Comparison of ENCODE assay signal across 24 mouse cellular contexts in genomic region chr4:132571190-132571589, GRCm38 (mm10). TPM values are rescaled to one million over a fixed set of nuclear protein-coding genes. Genes with fewer than 3 reads are reported as not detected.
DNase-seq lines count a peak whose midpoint lies in the region; ATAC-seq and TF ChIP-seq lines count a peak whose summit lies in the region.
"Had no signal": no experiment of that assay in that cellular context is flagged by ENCODE, and none has a peak within 500 bp of the region (broad histone marks: within the 10 kb centered on the region; RNA-seq: fewer than 3 reads in every experiment).

No protein-coding gene starts in this region.

- H3K4me3 ChIP-seq in intestine, embryonic 14.5 days (ENCODE audit: low read depth, low read length) = no peak overlapping the region
- no peak overlapping the region for H3K4me3 ChIP-seq in intestine, postnatal 0 days (ENCODE audit: low read depth, low read length)
- H3K4me3 ChIP-seq in stomach, embryonic 16.5 days (replicated peaks; ENCODE audit: low read length) = no peak overlapping the region
- H3K4me3 ChIP-seq: embryonic facial prominence, embryonic 12.5 days; hindbrain, embryonic 10.5 days; limb, embryonic 10.5 days; megakaryocyte, embryonic 14.5 days; myocyte had no signal

- DNase-seq in intestine, embryonic 14.5 days (ENCODE audit: low spot score) = no peak
- peak; percentile 20 for DNase-seq in lung, postnatal 25 days (ENCODE audit: low spot score)
- DNase-seq in layer of hippocampus, adult 8-10 months (ENCODE audit: low spot score in 2 of 2) = no peak
- DNase-seq in neural tube, embryonic 10.5 days (ENCODE audit: extremely low spot score, low spot score) = no peak
- DNase-seq in adrenal gland, postnatal 25 days = no peak
- DNase-seq: B cell, adult 2 months; cerebellum, adult 18-20 months; cerebellum, postnatal 14 days; kidney, adult 2 months; liver; liver, postnatal 0 days had no signal

- H3K9ac ChIP-seq in intestine, embryonic 14.5 days (ENCODE audit: low read length) = no peak overlapping the region
- no peak overlapping the region for H3K9ac ChIP-seq in intestine, postnatal 0 days (ENCODE audit: low read depth, low read length)
- H3K9ac ChIP-seq in stomach, embryonic 16.5 days (ENCODE audit: low read length) = no peak overlapping the region
- H3K9ac ChIP-seq: embryonic facial prominence, embryonic 12.5 days; liver, postnatal 0 days had no signal

- H3K36me3 ChIP-seq in intestine, embryonic 14.5 days (ENCODE audit: control insufficient read depth, insufficient read depth, low read length) = no peaks in the 10 kb centered on the region
- no peaks in the 10 kb centered on the region for H3K36me3 ChIP-seq in intestine, postnatal 0 days (ENCODE audit: control insufficient read depth, insufficient read depth)
- H3K36me3 ChIP-seq in stomach, embryonic 16.5 days (ENCODE audit: control insufficient read depth, insufficient read depth, low read length) = no peaks in the 10 kb centered on the region
- H3K36me3 ChIP-seq: embryonic facial prominence, embryonic 12.5 days; G1E; hindbrain, embryonic 10.5 days; limb, embryonic 10.5 days had no signal

- H3K27me3 ChIP-seq in intestine, embryonic 14.5 days (replicated peaks; ENCODE audit: control insufficient read depth, insufficient read depth, low read length) = no peaks in the 10 kb centered on the region
- H3K27me3 ChIP-seq in intestine, postnatal 0 days (replicated peaks; ENCODE audit: control insufficient read depth, insufficient read depth, low read length) = no peaks in the 10 kb centered on the region
- no peaks in the 10 kb centered on the region for H3K27me3 ChIP-seq in stomach, embryonic 16.5 days (ENCODE audit: control insufficient read depth, insufficient read depth, low read length)
- H3K27me3 ChIP-seq: CH12.LX; embryonic facial prominence, embryonic 12.5 days; Patski had no signal

- H3K27ac ChIP-seq in intestine, embryonic 14.5 days (ENCODE audit: low read depth) = peak overlapping the region; percentile 55
- no peak overlapping the region for H3K27ac ChIP-seq in intestine, postnatal 0 days (ENCODE audit: low read depth, low read length)
- peak overlapping the region; percentile 56; the same call in 1 of the 2 replicates for H3K27ac ChIP-seq in stomach, embryonic 16.5 days (ENCODE audit: low read length)
- H3K27ac ChIP-seq: embryonic facial prominence, embryonic 12.5 days; hindbrain, embryonic 10.5 days; hindbrain, postnatal 0 days; limb, embryonic 10.5 days had no signal

- H3K9me3 ChIP-seq in intestine, embryonic 14.5 days (ENCODE audit: control insufficient read depth, low read length) = no peaks in the 10 kb centered on the region
- H3K9me3 ChIP-seq in intestine, postnatal 0 days (ENCODE audit: control insufficient read depth) = no peaks in the 10 kb centered on the region
- H3K9me3 ChIP-seq in stomach, embryonic 16.5 days (replicated peaks; ENCODE audit: control insufficient read depth, low read length) = no peaks in the 10 kb centered on the region
- H3K9me3 ChIP-seq: embryonic facial prominence, embryonic 12.5 days; limb, embryonic 10.5 days had no signal

- no peak for ATAC-seq in intestine, embryonic 14.5 days (replicated peaks; ENCODE audit: low FRiP score, low TSS enrichment, low read depth)
- ATAC-seq in intestine, postnatal 0 days = no peak
- ATAC-seq in stomach, embryonic 16.5 days (ENCODE audit: insufficient read depth, low FRiP score) = no peak
- ATAC-seq: hindbrain, postnatal 0 days; liver, postnatal 0 days; midbrain, embryonic 16.5 days; Patski had no signal

- no peak overlapping the region for H3K4me2 ChIP-seq in intestine, embryonic 14.5 days (ENCODE audit: low read length)
- 0 out of 2 replicates have a peak overlapping the region, but pooled peaks have one; percentile 7 for H3K4me2 ChIP-seq in intestine, postnatal 0 days (replicated peaks; ENCODE audit: low read depth)
- peak overlapping the region; percentile 6; the same call in 1 of the 2 replicates for H3K4me2 ChIP-seq in stomach, embryonic 16.5 days (ENCODE audit: low read depth, low read length)
- H3K4me2 ChIP-seq: embryonic facial prominence, embryonic 12.5 days; heart, embryonic 11.5 days had no signal

- WGBS in intestine, embryonic 14.5 days = 53% methylated on average over 9 of the region's 9 CpGs
- WGBS in intestine, postnatal 0 days = 64% methylated on average over 9 of the region's 9 CpGs
- 51% methylated on average over 9 of the region's 9 CpGs for WGBS in stomach, embryonic 16.5 days

- no peak for TF ChIP-seq CTCF in intestine, postnatal 0 days (IDR thresholded peaks at IDR 0.05; ENCODE audit: low read depth)

- H3K4me1 ChIP-seq in intestine, embryonic 14.5 days (replicated peaks; ENCODE audit: control insufficient read depth, insufficient read depth, low read length) = peaks cover 8% of the 10 kb centered on the region; the same call in 1 of the 2 replicates
- peaks cover 4% of the 10 kb centered on the region; the same call in 1 of the 2 replicates for H3K4me1 ChIP-seq in intestine, postnatal 0 days (replicated peaks; ENCODE audit: control insufficient read depth, insufficient read depth, low read length)
- peaks cover 12% of the 10 kb centered on the region for H3K4me1 ChIP-seq in stomach, embryonic 16.5 days (ENCODE audit: control insufficient read depth, insufficient read depth, low read length)
- H3K4me1 ChIP-seq: embryonic facial prominence, embryonic 12.5 days had no signal

RNA-seq across cellular contexts. Expression of gene Ptafr, which starts 7.3 kb away (rescaled TPM):
- polyA plus RNA-seq in intestine, embryonic 14.5 days (2014; fragmentation: Nextera tagmentation; extraction: Ambion mirVana) = 0.57 and 0.59 TPM in 2 replicates
- polyA plus RNA-seq in intestine, postnatal 0 days (2015; fragmentation: Nextera tagmentation; extraction: Ambion mirVana) = 4.7 and 5.2 TPM in 2 replicates
- polyA plus RNA-seq in stomach, embryonic 16.5 days (2015; fragmentation: Nextera tagmentation; extraction: Ambion mirVana) = 1.0 and 1.2 TPM in 2 replicates
- 1 to 10 TPM; 1.1 to 3.8 (median 2.5) TPM for total RNA-seq in layer of hippocampus, adult 8-10 months (2022)
- 0.76 and 0.97 TPM in 2 replicates for total RNA-seq in adrenal gland, postnatal 25 days (2021)
- polyA plus RNA-seq: myocyte, Patski had no signal

RNA-seq across cellular contexts. Expression of gene Dnajc8, which starts 35.8 kb away (rescaled TPM):
- polyA plus RNA-seq in intestine, embryonic 14.5 days (2014; fragmentation: Nextera tagmentation; extraction: Ambion mirVana) = 174 and 189 TPM in 2 replicates
- 119 and 120 TPM in 2 replicates for polyA plus RNA-seq in intestine, postnatal 0 days (2015; fragmentation: Nextera tagmentation; extraction: Ambion mirVana)
- polyA plus RNA-seq in stomach, embryonic 16.5 days (2015; fragmentation: Nextera tagmentation; extraction: Ambion mirVana) = 138 and 149 TPM in 2 replicates
- 100 to 1,000 TPM in 2 of 4 experiments, 10 to 100 TPM in 2; 88.8 to 104 (median 94.6) TPM for total RNA-seq in layer of hippocampus, adult 8-10 months (2022)
- 114 and 119 TPM in 2 replicates for total RNA-seq in adrenal gland, postnatal 25 days (2021)

RNA-seq across cellular contexts. Expression of gene Atpif1, which starts 37.7 kb away (rescaled TPM):
- polyA plus RNA-seq in intestine, embryonic 14.5 days (2014; fragmentation: Nextera tagmentation; extraction: Ambion mirVana) = 1,370 and 1,434 TPM in 2 replicates
- 1,746 and 1,835 TPM in 2 replicates for polyA plus RNA-seq in intestine, postnatal 0 days (2015; fragmentation: Nextera tagmentation; extraction: Ambion mirVana)
- polyA plus RNA-seq in stomach, embryonic 16.5 days (2015; fragmentation: Nextera tagmentation; extraction: Ambion mirVana) = 1,031 and 1,078 TPM in 2 replicates
- total RNA-seq in layer of hippocampus, adult 8-10 months (2022) = 100 to 1,000 TPM; 313 to 407 (median 357) TPM
- total RNA-seq in adrenal gland, postnatal 25 days (2021) = 426 and 437 TPM in 2 replicates
